Mouse (Mus musculus) gastrocnemius, postnatal 10 days (tissue): Measurements from ENCODE around the gene Sipa1. TPM values are rescaled to one million over a fixed set of nuclear protein-coding genes. Genes with fewer than 3 reads are reported as not detected.

Source experiments
- DNase-seq: peaks from one replicate; pipeline ENCODE4 v3.0.0; 2021; ENCODE audit warnings: mixed read lengths
- long read RNA-seq, 2 experiments: library from polyadenylated mRNA; stranded (forward); transcript quantifications; one replicate each; pipeline ENCODE4 v2.0.0; 2021
- total RNA-seq, 2 experiments: library from RNA; stranded (reverse); gene quantifications; 2 replicates each; pipeline ENCODE4 v1.2.3; 2021

Sipa1 gene
- 10 to 100 TPM; 25.5 to 36.6 TPM for total RNA-seq
- long read RNA-seq, experiment 1, transcript Sipa1-203 (17 exons, 3,584 nt), result major isoform, 17 of 75 reads
- long read RNA-seq, experiment 1, transcript Sipa1-204 (16 exons, 3,583 nt), result minor isoform, 9 of 75 reads
- long read RNA-seq, experiment 1, partial matches to known transcripts, result 10 of 75 reads
- long read RNA-seq, experiment 1, other reads (novel, unspliced or antisense), result 38 of 75 reads
- long read RNA-seq, experiment 2, transcript Sipa1-203 (17 exons, 3,584 nt), result major isoform, 16 of 76 reads
- long read RNA-seq, experiment 2, transcript Sipa1-204 (16 exons, 3,583 nt), result minor isoform, 12 of 76 reads
- long read RNA-seq, experiment 2, partial matches to known transcripts, result 12 of 76 reads
- long read RNA-seq, experiment 2, other reads (novel, unspliced or antisense), result 30 of 76 reads

GRCm38 (mm10) chr19:5662981-5663913, at the start of gene Sipa1:
TSS of gene Sipa1 (minus strand) at chr19:5663707.
- peak; percentile 90 for DNase-seq

GRCm38 (mm10) chr19:5713255-5713654, 49.7 kb upstream of the Sipa1 start:
- no peak for DNase-seq

- no peak for DNase-seq
Measured at GRCm38 (mm10) chr19:5711907-5712460, 48.5 kb upstream of the Sipa1 start.

- DNase-seq, result peak; percentile 77
Measured at GRCm38 (mm10) chr19:5711218-5711617, 47.7 kb upstream of the Sipa1 start.

GRCm38 (mm10) chr19:5710581-5710980, 47.1 kb upstream of the Sipa1 start:
- no peak for DNase-seq

- no peak for DNase-seq
Measured at GRCm38 (mm10) chr19:5710068-5710467, 46.6 kb upstream of the Sipa1 start.

- DNase-seq, result peak; percentile 48
Measured at GRCm38 (mm10) chr19:5704801-5705571, 41.5 kb upstream of the Sipa1 start.

- DNase-seq, result no peak
Measured at GRCm38 (mm10) chr19:5704163-5704800, 40.8 kb upstream of the Sipa1 start, which contains the start of gene Kcnk7. TSS of gene Kcnk7 (plus strand) at chr19:5704367.

- no peak for DNase-seq
Measured at GRCm38 (mm10) chr19:5695849-5696462, 32.4 kb upstream of the Sipa1 start.

- DNase-seq, result no peak
Measured at GRCm38 (mm10) chr19:5693801-5694200, 30.3 kb upstream of the Sipa1 start.

- DNase-seq, result no peak
Measured at GRCm38 (mm10) chr19:5692913-5693396, 29.4 kb upstream of the Sipa1 start.

GRCm38 (mm10) chr19:5692086-5692912, 28.8 kb upstream of the Sipa1 start:
- peak; percentile 50 for DNase-seq

- DNase-seq, result no peak
Measured at GRCm38 (mm10) chr19:5691601-5692000, 28.1 kb upstream of the Sipa1 start.

- no peak for DNase-seq
Measured at GRCm38 (mm10) chr19:5690343-5690735, 26.8 kb upstream of the Sipa1 start.

- DNase-seq, result peak; percentile 78
Measured at GRCm38 (mm10) chr19:5689565-5690342, 26.2 kb upstream of the Sipa1 start.

- DNase-seq, result no peak
Measured at GRCm38 (mm10) chr19:5689088-5689428, 25.6 kb upstream of the Sipa1 start.

GRCm38 (mm10) chr19:5688200-5689087, 24.9 kb upstream of the Sipa1 start, which contains the start of the genes Map3k11 and Pcnx3:
TSS of gene Map3k11 (plus strand) at chr19:5688742.
TSS of gene Pcnx3 (minus strand) at chr19:5688908.
- DNase-seq, result peak; percentile 94

- no peak for DNase-seq
Measured at GRCm38 (mm10) chr19:5687738-5688137, 24.2 kb upstream of the Sipa1 start.
